Comparison of ENCODE assay signal across 8 mouse cellular contexts in genomic region chr5:112153675-112154085, GRCm38 (mm10).
DNase-seq lines count a peak whose midpoint lies in the region; TF ChIP-seq lines count a peak whose summit lies in the region.

No protein-coding gene starts in this region.

- peak; percentile 93 for TF ChIP-seq CTCF in cortical plate, adult 2 months (IDR thresholded peaks at IDR 0.05; ENCODE audit: extremely low read depth, insufficient read depth, low read length)

- DNase-seq in adrenal gland, adult (ENCODE audit: inconsistent age in 2 of 2, low spot score in 1 of 2): peak; percentile 73 to 93
- DNase-seq in gastrocnemius, postnatal 10 days: peak; percentile 90
- DNase-seq in induced T-regulatory cell, adult 2 months (ENCODE audit: low read depth): peak; percentile 71
- DNase-seq in left cerebral cortex, adult 8-10 months (ENCODE audit: low spot score in 2 of 2): peak; percentile 58 to 89
- peak; percentile 83 to 90 for DNase-seq in right cerebral cortex, postnatal 10 days (ENCODE audit: low spot score in 2 of 2)
- peak; percentile 85 for DNase-seq in urinary bladder, postnatal 14 days (ENCODE audit: low spot score)

- H3K4me1 ChIP-seq in cortical plate, adult 2 months (ENCODE audit: control insufficient read depth, insufficient read depth, low read length): no peaks in the 10 kb centered on the region
- peaks cover 11% of the 10 kb centered on the region for H3K4me1 ChIP-seq in megakaryocyte, embryonic 14.5 days

- no peaks in the 10 kb centered on the region for H3K36me3 ChIP-seq in megakaryocyte, embryonic 14.5 days (replicated peaks; ENCODE audit: low read length)

- no peak for TF ChIP-seq POLR2A in cortical plate, adult 2 months (IDR thresholded peaks at IDR 0.05; ENCODE audit: extremely low read depth, insufficient read depth, low read length)

- H3K9me3 ChIP-seq in megakaryocyte, embryonic 14.5 days: peaks cover 5% of the 10 kb centered on the region; the same call in 1 of the 2 replicates

- no peak overlapping the region for H3K27ac ChIP-seq in cortical plate, adult 2 months (ENCODE audit: insufficient read depth, low read length)

- peaks cover 80% of the 10 kb centered on the region for H3K27me3 ChIP-seq in megakaryocyte, embryonic 14.5 days (replicated peaks)

- H3K4me3 ChIP-seq in cortical plate, adult 2 months (ENCODE audit: insufficient read depth, low read length): peak overlapping the region; percentile 12; the same call in 1 of the 2 replicates
- H3K4me3 ChIP-seq in megakaryocyte, embryonic 14.5 days (replicated peaks): peak overlapping the region; percentile 40
